Mouse (Mus musculus) thymus, adult 2 months (tissue): ENCODE measurements around the gene Mgat3.

Experiments used
- CTCF ChIP-seq: fragments of 200-500 bp; IDR thresholded peaks from 2 replicates; pipeline ENCODE4 v1.5.1; 2012; ENCODE audit warnings: mild to moderate bottlenecking, control low read depth, low read length, moderate library complexity, borderline replicate concordance; ENCODE audit not compliant: control insufficient read depth, poor library complexity, insufficient read depth; ENCODE audit errors: extremely low read depth
- POLR2A ChIP-seq: fragments of 200-500 bp; IDR thresholded peaks from 2 replicates; pipeline ENCODE4 v1.6.1; 2012; ENCODE audit warnings: mild to moderate bottlenecking, low read length, control low read depth, moderate library complexity; ENCODE audit not compliant: control insufficient read depth, poor library complexity, insufficient read depth; ENCODE audit errors: extremely low read depth

DNA sequence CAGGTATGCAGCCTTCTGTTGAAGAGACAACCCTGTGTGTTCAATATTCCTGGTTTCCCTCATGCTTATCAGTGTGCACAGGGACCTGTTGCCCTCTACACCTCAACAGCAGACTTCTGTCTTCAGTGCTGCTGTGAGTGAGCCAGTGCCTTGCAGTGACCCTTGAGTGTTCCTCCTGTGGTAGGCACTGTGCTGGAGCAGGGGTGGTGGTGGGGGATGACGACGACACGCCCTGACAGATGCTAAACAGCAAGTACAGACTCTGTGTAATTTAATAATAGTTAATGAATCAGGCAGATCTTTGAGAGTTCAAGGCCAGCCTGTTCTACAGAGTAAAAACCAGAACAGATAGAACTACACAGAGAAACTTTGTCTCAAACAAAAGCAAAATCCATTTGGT lies 36.9 kb upstream of the Mgat3 start:
- TF ChIP-seq CTCF (no peak), POLR2A (no peak)
